Mouse (Mus musculus) lung, adult 2 months (tissue): ENCODE measurements around the gene Wnk1.

Experiments
- CTCF ChIP-seq: fragments of 200-500 bp; IDR thresholded peaks from 2 replicates; pipeline ENCODE4 v1.5.1; 2011; ENCODE audit warnings: mild to moderate bottlenecking, low read length, control low read depth; ENCODE audit not compliant: insufficient read depth
- POLR2A ChIP-seq: fragments of 200-500 bp; IDR thresholded peaks from 2 replicates; pipeline ENCODE4 v1.6.1; 2011; ENCODE audit warnings: low read depth, mild to moderate bottlenecking, control low read depth, low read length, borderline replicate concordance; ENCODE audit errors: extremely low read depth

GRCm38 (mm10) chr6:120040557-120040857, 2.0 kb upstream of the Wnk1 start:
- TF ChIP-seq POLR2A (no peak), CTCF (no peak)
